Mouse (Mus musculus) stomach, embryonic 14.5 days (tissue): Measurements from ENCODE around the gene Rac3. TPM values are rescaled to one million over a fixed set of nuclear protein-coding genes. Genes with fewer than 3 reads are reported as not detected.
"Not testable (repeated sequence)": the region's sequence is repeated elsewhere in the genome, so short reads cannot be mapped to it uniquely, and the experiment has no call there.

Experiments used
- ATAC-seq: fragments of 200-750 bp; cut with Nextera tagmentation; 2 replicates; pipeline ENCODE4 v1.8.0; 2017; ENCODE audit warnings: low read depth, moderate TSS enrichment; ENCODE audit not compliant: insufficient number of reproducible peaks, insufficient read depth, low FRiP score
- H3K27ac ChIP-seq: fragments of 300-500 bp; sonication (generic); 2 replicates; pipeline ENCODE4 v1.5.1; 2014; ENCODE audit warnings: mild to moderate bottlenecking, low read length, moderate library complexity, mixed read lengths
- H3K27me3 ChIP-seq: fragments of 300-500 bp; sonication (generic); 2 replicates; pipeline ENCODE4 v1.6.1; 2014; ENCODE audit warnings: low read length, control low read depth, mixed read lengths; ENCODE audit not compliant: control insufficient read depth, insufficient read depth
- H3K36me3 ChIP-seq: fragments of 300-500 bp; sonication (generic); 2 replicates; pipeline ENCODE4 v1.6.1; 2014; ENCODE audit warnings: mild to moderate bottlenecking, control low read depth, low read length, moderate library complexity, mixed read lengths; ENCODE audit not compliant: control insufficient read depth, insufficient read depth
- H3K4me1 ChIP-seq: fragments of 300-500 bp; sonication (generic); 2 replicates; pipeline ENCODE4 v1.6.1; 2014; ENCODE audit warnings: low read length, control low read depth, mixed read lengths; ENCODE audit not compliant: control insufficient read depth, insufficient read depth
- H3K4me2 ChIP-seq: fragments of 300-500 bp; sonication (generic); replicated peaks from 2 replicates; pipeline ENCODE4 v1.6.1; 2014; ENCODE audit warnings: low read depth, low read length, control low read depth
- H3K4me3 ChIP-seq: fragments of 300-500 bp; sonication (generic); 2 replicates; pipeline ENCODE4 v1.5.1; 2014; ENCODE audit warnings: low read depth, low read length, control low read depth
- H3K9ac ChIP-seq: fragments of 300-500 bp; sonication (generic); replicated peaks from 2 replicates; pipeline ENCODE4 v1.6.1; 2014; ENCODE audit warnings: low read depth, mild to moderate bottlenecking, control low read depth, low read length, moderate library complexity, mixed read lengths
- H3K9me3 ChIP-seq: fragments of 300-500 bp; sonication (generic); 2 replicates; pipeline ENCODE4 v1.6.1; 2016; ENCODE audit warnings: low read depth, low read length, control low read depth; ENCODE audit not compliant: control insufficient read depth
- WGBS: fragments of 180-500 bp; shearing (Covaris S2); extraction: QIAGEN DNeasy Blood & Tissue Kit; methylation state at CpG from one replicate; pipeline ENCODE4 v1.1.7; 2014; 5-methylcytosine and 5-hydroxymethylcytosine counted together
- polyA plus RNA-seq: library from polyadenylated mRNA; unstranded; fragments of >200 nt; fragmentation: Nextera tagmentation; extraction: Ambion mirVana; gene quantifications from 2 replicates; pipeline ENCODE4 v1.2.1, GENCODE M21; 2014

Rac3 gene
- polyA plus RNA-seq, result 11.1 and 11.7 TPM in 2 replicates

GRCm38 (mm10) chr11:120721124-120722066 lies at the start of gene Rac3:
Rac3 (plus strand) TSS chr11:120721470.
- no peaks in the 10 kb centered on the region for H3K27me3 ChIP-seq
- H3K9ac ChIP-seq, result peak within 1 kb of the TSS; percentile 49
- H3K4me3 ChIP-seq, result peak within 1 kb of the TSS; percentile 51
- no peak within 1 kb of the TSS for H3K27ac ChIP-seq
- peaks cover 20% of the 10 kb centered on the region for H3K36me3 ChIP-seq
- under 1% methylated on average over 88 of the region's 90 CpGs for WGBS
- ATAC-seq, result peak; percentile 79
- H3K9me3 ChIP-seq, result no peaks in the 10 kb centered on the region
- H3K4me1 ChIP-seq, result peaks cover 6% of the 10 kb centered on the region
- H3K4me2 ChIP-seq, result peak within 1 kb of the TSS; percentile 91

- Histone ChIP-seq H3K27ac (peak within 1 kb of the TSS; percentile 76), H3K27me3 (no peaks in the 10 kb centered on the region), H3K36me3 (peaks cover 2% of the 10 kb centered on the region), H3K4me2 (peak within 1 kb of the TSS; percentile 90), H3K9me3 (no peaks in the 10 kb centered on the region), H3K4me3 (peak within 1 kb of the TSS; percentile 73), H3K4me1 (0 out of 2 replicates have a peak, but pooled peaks cover 4% of the 10 kb centered on the region), H3K9ac (peak within 1 kb of the TSS; percentile 64)
- ATAC-seq, result peak; percentile 97
- under 1% methylated on average over 78 of the region's 83 CpGs for WGBS
These were observed 48.3 kb upstream of the Rac3 start, which contains the start of gene Aspscr1 for GRCm38 (mm10) chr11:120672687-120673593. Aspscr1 (plus strand) TSS chr11:120672973.

GRCm38 (mm10) chr11:120673594-120674122 lies 47.6 kb upstream of the Rac3 start:
- Histone ChIP-seq H3K36me3 (peaks cover 9% of the 10 kb centered on the region), H3K9me3 (no peaks in the 10 kb centered on the region), H3K4me3 (peak overlapping the region; percentile 73), H3K4me2 (peak overlapping the region; percentile 90), H3K9ac (peak overlapping the region; percentile 64), H3K4me1 (0 out of 2 replicates have a peak, but pooled peaks cover 4% of the 10 kb centered on the region), H3K27ac (peak overlapping the region; percentile 76), H3K27me3 (no peaks in the 10 kb centered on the region)
- peak; percentile 0; the same call in 1 of the 2 replicates for ATAC-seq
- WGBS, result 31% methylated on average over 12 of the region's 12 CpGs

GRCm38 (mm10) chr11:120675875-120676274 lies 45.4 kb upstream of the Rac3 start:
- H3K4me2 ChIP-seq, H3K9ac ChIP-seq, H3K27me3 ChIP-seq, H3K4me1 ChIP-seq, ATAC-seq, H3K9me3 ChIP-seq, H3K27ac ChIP-seq, H3K4me3 ChIP-seq: not testable (repeated sequence)
- WGBS, result 84% methylated on average over 4 of the region's 5 CpGs
- peaks cover 26% of the 10 kb centered on the region for H3K36me3 ChIP-seq

GRCm38 (mm10) chr11:120676951-120677350 lies 44.3 kb upstream of the Rac3 start:
- WGBS, result 88% methylated on average over 4 of the region's 4 CpGs
- Histone ChIP-seq H3K9ac (no peak overlapping the region), H3K27me3 (no peaks in the 10 kb centered on the region), H3K4me2 (no peak overlapping the region), H3K4me1 (0 out of 2 replicates have a peak, but pooled peaks cover 4% of the 10 kb centered on the region), H3K36me3 (peaks cover 32% of the 10 kb centered on the region), H3K4me3 (no peak overlapping the region), H3K27ac (no peak overlapping the region), H3K9me3 (no peaks in the 10 kb centered on the region)
- no peak for ATAC-seq

GRCm38 (mm10) chr11:120679909-120680308 lies 41.4 kb upstream of the Rac3 start:
- H3K4me1 ChIP-seq, result no peaks in the 10 kb centered on the region
- H3K27ac ChIP-seq, result no peak overlapping the region
- no peak overlapping the region for H3K4me2 ChIP-seq
- no peaks in the 10 kb centered on the region for H3K9me3 ChIP-seq
- WGBS, result 74% methylated on average over 3 of the region's 3 CpGs
- no peaks in the 10 kb centered on the region for H3K27me3 ChIP-seq
- 0 out of 2 replicates have a peak, but pooled peaks have one; percentile 37 for ATAC-seq
- H3K36me3 ChIP-seq, result peaks cover 32% of the 10 kb centered on the region
- no peak overlapping the region for H3K9ac ChIP-seq
- H3K4me3 ChIP-seq, result no peak overlapping the region

- ATAC-seq, result no peak
- Histone ChIP-seq H3K27me3 (no peaks in the 10 kb centered on the region), H3K4me3 (no peak overlapping the region), H3K9me3 (no peaks in the 10 kb centered on the region), H3K4me2 (no peak overlapping the region), H3K36me3 (peaks cover 32% of the 10 kb centered on the region), H3K27ac (no peak overlapping the region), H3K9ac (no peak overlapping the region), H3K4me1 (0 out of 2 replicates have a peak, but pooled peaks cover 4% of the 10 kb centered on the region)
- WGBS, result 91% methylated on average over 5 of the region's 5 CpGs
These were observed 38.6 kb upstream of the Rac3 start for GRCm38 (mm10) chr11:120682683-120683082.

GRCm38 (mm10) chr11:120683536-120683935 lies 37.7 kb upstream of the Rac3 start:
- 91% methylated on average over 3 of the region's 3 CpGs for WGBS
- no peak for ATAC-seq

More at GRCm38 (mm10) chr11:120683536-120683935, 37.7 kb upstream of the Rac3 start:
- no peaks in the 10 kb centered on the region for H3K27me3 ChIP-seq
- no peak overlapping the region for H3K4me2 ChIP-seq
- H3K27ac ChIP-seq, result no peak overlapping the region
- peaks cover 26% of the 10 kb centered on the region for H3K36me3 ChIP-seq
- no peak overlapping the region for H3K9ac ChIP-seq
- no peak overlapping the region for H3K4me3 ChIP-seq
- 0 out of 2 replicates have a peak, but pooled peaks cover 4% of the 10 kb centered on the region for H3K4me1 ChIP-seq
- H3K9me3 ChIP-seq, result no peaks in the 10 kb centered on the region
